Mouse (Mus musculus) frontal cortex, adult (tissue): ENCODE measurements at regions not wholly inside any gene's neighbourhood (a gene's known extent, or its start where the extent isn't known, plus 50 kb on each side); places are given as distances from the start of the nearest gene placed in this dataset.

Experiments
- ATAC-seq: cut with Nextera tagmentation; 2 replicates; pipeline ENCODE4 v1.9.2; 2017; ENCODE audit warnings: mild to moderate bottlenecking, moderate library complexity, mixed read lengths; ENCODE audit not compliant: low TSS enrichment

GRCm38 (mm10) chr5:136619315-136620231 is 52.3 kb upstream of the Cux1 start:
- no peak for ATAC-seq

DNA sequence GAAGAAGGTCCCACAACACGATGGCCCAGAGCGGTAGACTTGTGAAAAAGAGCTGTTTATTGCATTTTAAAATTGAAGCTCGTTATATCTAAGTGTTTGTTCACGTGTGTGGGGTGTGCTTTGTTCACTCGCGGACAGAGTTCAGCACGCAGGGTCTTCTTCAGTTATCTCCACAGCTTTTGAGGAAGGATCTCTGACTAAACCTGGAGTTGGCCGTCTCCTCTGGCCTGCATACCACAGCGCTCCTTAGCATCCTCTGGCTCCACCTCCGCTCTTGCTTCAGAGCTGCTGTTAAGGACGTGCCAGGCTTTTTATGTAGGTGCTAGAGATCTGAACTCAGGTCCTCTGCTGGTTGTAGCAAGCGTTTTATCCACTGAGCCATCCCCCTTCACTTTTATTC is 52.9 kb upstream of the Cux1 start:
- ATAC-seq = no peak

- no peak for ATAC-seq
These were observed 54.2 kb upstream of the Cux1 start for GRCm38 (mm10) chr5:136621336-136622125.

DNA sequence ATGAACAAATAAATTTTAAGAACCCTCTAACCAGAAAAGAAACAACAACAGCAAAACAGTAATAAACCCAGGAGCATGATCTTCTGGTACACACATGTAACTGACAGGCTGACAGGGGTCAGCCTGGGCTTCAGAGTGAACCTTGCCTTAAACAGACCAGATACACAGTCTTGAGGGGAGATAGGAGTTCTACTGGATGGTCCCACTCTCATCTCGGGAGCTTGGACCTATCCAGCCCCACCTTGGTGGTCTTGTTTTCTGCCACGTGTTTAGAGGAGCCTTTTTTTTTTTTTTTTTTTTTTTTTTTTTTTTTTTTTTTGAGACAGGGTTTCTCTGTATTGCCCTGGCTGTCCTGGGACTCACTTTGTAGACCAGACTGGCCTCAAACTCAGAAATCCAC is 54.9 kb upstream of the Cux1 start:
- no peak for ATAC-seq

GRCm38 (mm10) chr5:136622721-136623542 is 55.6 kb upstream of the Cux1 start:
- peak; percentile 57; the same call in 1 of the 2 replicates for ATAC-seq

- no peak for ATAC-seq
These were observed 56.5 kb upstream of the Cux1 start for GRCm38 (mm10) chr5:136623791-136624190.

GRCm38 (mm10) chr5:136625176-136625991 is 58.1 kb upstream of the Cux1 start:
- no peak for ATAC-seq

- ATAC-seq = no peak
These were observed 59.0 kb upstream of the Cux1 start for GRCm38 (mm10) chr5:136626142-136626771.

GRCm38 (mm10) chr5:136626891-136627290 is 59.6 kb upstream of the Cux1 start:
- no peak for ATAC-seq

DNA sequence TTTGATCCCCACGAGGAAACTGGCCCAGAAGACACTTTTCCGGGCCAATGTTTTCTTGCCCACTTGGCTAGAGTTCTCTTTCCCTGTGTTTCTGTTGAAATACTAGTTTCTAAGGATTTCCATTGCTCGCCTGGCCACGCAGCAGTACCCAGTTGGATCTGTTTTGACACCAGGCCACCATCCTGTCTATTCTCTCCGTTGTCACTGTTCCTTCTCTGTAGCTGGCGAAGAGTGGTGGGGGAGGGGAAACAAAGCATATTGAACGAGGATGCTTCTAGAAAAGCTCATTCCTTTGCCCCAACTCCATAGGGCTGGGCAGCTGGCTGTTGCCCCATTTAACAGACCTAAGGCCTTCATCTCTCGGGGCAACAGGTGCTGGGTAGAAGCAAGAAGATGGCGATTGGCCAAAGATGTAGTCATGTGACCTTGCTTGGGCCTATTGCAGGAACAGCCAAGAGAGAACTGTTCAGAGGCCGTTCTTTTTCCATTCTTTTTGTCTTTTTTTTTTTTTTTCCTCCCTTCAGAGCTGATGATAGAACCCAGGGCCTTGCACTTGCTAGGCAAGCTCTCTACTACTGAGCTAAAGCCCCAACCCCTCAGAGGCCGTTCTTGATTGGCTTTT is 60.5 kb upstream of the Cux1 start:
- ATAC-seq = 0 out of 2 replicates have a peak, but pooled peaks have one; percentile 16

DNA sequence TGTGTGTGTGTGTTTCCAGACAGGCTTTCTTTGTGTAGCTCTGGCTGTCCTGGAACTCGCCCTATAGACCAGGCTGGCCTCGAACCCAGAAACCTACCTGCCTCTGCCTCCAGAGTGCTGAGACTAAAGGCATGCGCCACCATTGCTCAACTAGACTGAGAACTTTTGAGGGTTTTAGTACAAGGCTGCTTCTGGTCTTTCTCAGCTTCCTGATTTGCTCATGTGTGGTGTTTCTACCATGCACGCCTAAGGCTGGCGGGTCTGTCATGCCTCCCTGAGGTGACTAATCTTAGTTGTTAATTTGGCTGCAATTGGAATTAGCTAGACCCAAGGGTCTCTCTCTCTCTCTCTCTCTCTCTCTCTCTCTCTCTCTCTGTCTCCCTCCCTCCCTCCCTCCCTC is 61.2 kb upstream of the Cux1 start:
- ATAC-seq = no peak

DNA sequence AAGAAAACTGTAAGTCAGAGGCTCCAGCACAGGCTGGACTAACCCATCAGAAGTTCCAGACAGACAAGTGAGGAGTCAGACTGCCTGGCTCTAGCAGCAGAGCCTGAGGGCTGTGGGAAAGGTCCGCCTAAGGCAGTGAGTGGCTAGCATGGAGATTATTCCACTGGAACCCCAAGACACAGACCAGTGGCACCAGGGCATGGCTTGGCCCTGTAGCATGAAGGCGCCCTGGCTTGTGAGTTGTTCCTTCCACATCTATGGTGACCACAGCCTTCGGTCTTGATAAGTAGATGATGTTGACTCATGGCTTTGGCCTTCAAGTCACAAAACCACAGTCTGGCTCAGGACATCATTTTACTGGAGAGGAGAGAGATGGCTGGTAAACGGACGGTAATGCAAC is 60.7 kb upstream of the Myl10 start:
- ATAC-seq = no peak

GRCm38 (mm10) chr5:136633901-136634300 is 59.0 kb upstream of the Myl10 start:
- no peak for ATAC-seq

- no peak for ATAC-seq
These were observed 57.8 kb upstream of the Myl10 start for GRCm38 (mm10) chr5:136635119-136635518.

DNA sequence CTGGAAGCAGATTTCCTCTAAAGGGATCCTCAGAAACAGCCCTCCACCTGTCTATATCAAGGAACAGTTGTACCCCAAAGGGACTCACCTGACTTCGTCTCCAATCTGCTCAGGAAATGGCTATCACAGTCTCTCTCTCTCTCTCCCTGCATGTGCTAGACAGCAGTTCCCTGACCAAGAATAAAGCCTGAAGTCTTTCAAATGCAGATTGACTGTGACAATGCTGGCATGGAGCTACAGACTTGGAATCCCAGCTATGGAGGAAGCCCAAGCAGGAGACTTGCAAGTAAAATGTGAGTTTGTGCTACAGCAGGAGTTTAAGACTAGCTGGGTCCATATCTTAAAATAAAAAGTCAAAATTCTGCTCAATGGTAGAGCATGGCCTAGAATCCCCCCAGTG is 56.5 kb upstream of the Myl10 start:
- no peak for ATAC-seq

- peak; percentile 44; the same call in 1 of the 2 replicates for ATAC-seq
These were observed 55.1 kb upstream of the Myl10 start for GRCm38 (mm10) chr5:136637872-136638271.

- no peak for ATAC-seq
These were observed 51.9 kb upstream of the Myl10 start for GRCm38 (mm10) chr5:136640871-136641619.

GRCm38 (mm10) chr5:136642208-136642607 is 50.7 kb upstream of the Myl10 start:
- no peak for ATAC-seq
